Mouse (Mus musculus) ES-Bruce4 (cell line): ENCODE measurements at regions not wholly inside any gene's neighbourhood (a gene's known extent, or its start where the extent isn't known, plus 50 kb on each side); places are given as distances from the start of the nearest gene placed in this dataset.

Experiments
- CTCF ChIP-seq: IDR thresholded peaks from one replicate; pipeline ENCODE4 v1.8.1; 2011; ENCODE audit warnings: low read depth, low read length
- EP300 ChIP-seq: IDR thresholded peaks from 2 replicates; pipeline ENCODE4 v1.6.1; 2011; ENCODE audit warnings: low read depth, low read length; ENCODE audit not compliant: insufficient read depth
- POLR2A ChIP-seq: IDR thresholded peaks from one replicate; pipeline ENCODE4 v1.8.1; 2011; ENCODE audit warnings: low read length; ENCODE audit not compliant: insufficient read depth

DNA sequence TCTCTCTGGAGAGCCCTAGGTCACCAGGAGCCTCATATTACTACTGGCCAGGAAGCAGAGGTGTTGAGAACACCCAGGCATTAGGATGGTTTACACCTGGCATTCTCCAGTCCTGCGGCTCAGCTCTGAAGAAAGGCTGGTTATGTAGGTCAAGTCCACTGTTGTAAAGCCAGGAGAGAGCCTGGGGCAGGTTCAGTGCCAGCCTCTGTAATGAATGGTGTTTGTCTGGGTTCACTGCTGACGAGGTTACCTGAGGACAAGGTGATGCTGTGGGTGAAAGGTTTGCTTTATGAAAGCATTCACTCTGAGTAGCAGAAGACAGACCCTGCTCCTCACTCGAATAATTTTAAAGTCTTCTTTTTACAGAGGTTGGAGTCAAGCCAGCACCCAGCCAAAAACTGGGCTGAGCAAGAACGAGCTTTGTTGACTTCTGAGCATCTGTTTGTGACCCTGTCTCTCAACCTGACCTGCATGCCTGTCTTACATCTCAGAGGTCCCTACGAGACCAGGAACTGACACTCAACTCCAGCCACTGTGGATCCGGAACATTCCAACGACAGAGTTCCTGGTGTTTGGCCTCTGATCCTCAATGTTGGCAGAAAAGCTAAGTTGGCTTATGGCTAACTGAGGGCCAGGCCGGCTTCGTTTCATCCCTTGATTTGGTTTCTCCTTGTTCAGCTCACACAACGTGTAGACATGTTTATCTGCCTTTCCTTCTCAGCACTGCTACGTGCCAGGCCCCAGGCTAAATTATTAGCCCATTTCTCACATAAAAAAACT, 327.0 kb downstream of the Zfp706 start:
- TF ChIP-seq POLR2A (no peak), CTCF (no peak), EP300 (no peak)
